Mouse (Mus musculus) stomach, postnatal 0 days (tissue): Measurements from ENCODE around the gene Gm5737. TPM values are rescaled to one million over a fixed set of nuclear protein-coding genes. Genes with fewer than 3 reads are reported as not detected.

ENCODE experiments used
- ATAC-seq: fragments of 200-750 bp; cut with Nextera tagmentation; 2 replicates; pipeline ENCODE4 v1.8.0; 2017; ENCODE audit not compliant: low FRiP score, low TSS enrichment
- DNase-seq: peaks from one replicate; pipeline ENCODE4 v3.0.0-alpha.2; 2016; ENCODE audit warnings: low spot score
- H3K27ac ChIP-seq: fragments of 300-500 bp; sonication (generic); replicated peaks from 2 replicates; pipeline ENCODE4 v1.5.1; 2014; ENCODE audit warnings: mild to moderate bottlenecking, control low read depth
- H3K27me3 ChIP-seq: fragments of 300-500 bp; sonication (generic); 2 replicates; pipeline ENCODE4 v1.6.1; 2014; ENCODE audit warnings: low read length; ENCODE audit not compliant: control insufficient read depth, insufficient read depth
- H3K36me3 ChIP-seq: fragments of 300-500 bp; sonication (generic); 2 replicates; pipeline ENCODE4 v1.6.1; 2014; ENCODE audit warnings: low read length, mixed read lengths; ENCODE audit not compliant: control insufficient read depth, insufficient read depth
- H3K4me1 ChIP-seq: fragments of 300-500 bp; sonication (generic); replicated peaks from 2 replicates; pipeline ENCODE4 v1.6.1; 2014; ENCODE audit warnings: antibody characterized with exemption; ENCODE audit not compliant: control insufficient read depth, insufficient read depth
- H3K4me2 ChIP-seq: fragments of 300-500 bp; sonication (generic); replicated peaks from 2 replicates; pipeline ENCODE4 v1.6.1; 2014; ENCODE audit warnings: low read depth, mild to moderate bottlenecking, control low read depth, moderate library complexity
- H3K4me3 ChIP-seq: fragments of 300-500 bp; sonication (generic); 2 replicates; pipeline ENCODE4 v1.5.1; 2014; ENCODE audit warnings: low read depth, low read length, control low read depth
- H3K9ac ChIP-seq: fragments of 300-500 bp; sonication (generic); 2 replicates; pipeline ENCODE4 v1.6.1; 2014; ENCODE audit warnings: mild to moderate bottlenecking, low read length, control low read depth, mixed read lengths
- H3K9me3 ChIP-seq: fragments of 300-500 bp; sonication (generic); 2 replicates; pipeline ENCODE4 v1.6.1; 2016; ENCODE audit warnings: low read length; ENCODE audit not compliant: control insufficient read depth
- CTCF ChIP-seq: IDR thresholded peaks from 2 replicates; pipeline ENCODE4 v1.5.1; 2016; ENCODE audit warnings: antibody characterized with exemption, low read depth, mild to moderate bottlenecking, moderate library complexity
- EP300 ChIP-seq: optimal IDR thresholded peaks from 2 replicates; pipeline ENCODE3; 2016; ENCODE audit warnings: antibody characterized with exemption
- WGBS: fragments of 180-500 bp; shearing (Covaris S2); extraction: QIAGEN DNeasy Blood & Tissue Kit; methylation state at CpG from one replicate; pipeline ENCODE4 v1.1.7; 2014; 5-methylcytosine and 5-hydroxymethylcytosine counted together
- polyA plus RNA-seq: library from polyadenylated mRNA; unstranded; fragments of >200 nt; fragmentation: Nextera tagmentation; extraction: Ambion mirVana; gene quantifications from 2 replicates; pipeline ENCODE4 v1.2.1, GENCODE M21; 2015

Gm5737 gene
- polyA plus RNA-seq, 1 experiment from 2014 or later, result not detected

DNA sequence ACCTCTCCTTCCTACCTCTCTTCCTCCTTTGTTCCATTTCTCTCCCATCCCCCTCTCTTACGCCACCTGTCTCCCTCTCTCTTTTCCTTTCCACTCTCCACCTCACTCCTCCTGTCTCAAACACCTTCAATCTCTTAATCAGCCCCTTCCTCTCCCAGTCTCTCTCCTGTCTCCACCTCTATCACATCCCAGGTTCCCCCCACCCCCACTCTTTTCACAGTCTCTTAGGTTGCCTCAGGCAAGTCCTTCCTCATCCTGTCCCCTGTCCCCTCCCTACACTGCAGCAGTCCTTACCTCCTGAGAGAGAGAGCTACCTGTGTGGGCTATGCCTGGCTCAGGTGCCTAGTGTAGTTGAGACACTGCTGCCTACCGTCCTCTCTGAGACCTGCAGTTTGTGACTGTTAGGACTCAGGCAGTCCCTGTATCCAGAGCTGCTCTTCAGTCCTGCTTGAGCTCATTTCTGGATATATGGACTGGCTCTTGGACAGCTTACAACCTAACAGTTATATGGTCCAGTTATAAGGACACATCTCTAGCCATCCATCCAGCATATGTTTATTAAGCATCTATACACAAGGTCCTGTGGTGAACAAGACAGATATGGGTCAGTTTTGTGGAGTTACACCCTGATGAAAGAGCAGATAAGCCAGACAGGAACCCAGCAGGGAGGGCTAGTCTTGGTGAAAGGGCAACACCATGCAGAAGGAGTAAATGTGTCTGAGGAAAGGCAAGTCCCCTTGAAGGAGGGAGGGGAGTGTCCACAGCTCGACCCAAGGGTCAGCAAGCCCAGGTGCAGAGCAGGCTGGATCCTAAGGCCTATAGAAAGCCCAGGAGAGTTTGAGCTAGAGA lies 63.6 kb downstream of the Gm5737 start:
- H3K4me1 ChIP-seq, result 0 out of 2 replicates have a peak, but pooled peaks cover 2% of the 10 kb centered on the region
- no peak overlapping the region for H3K4me3 ChIP-seq
- ATAC-seq, result peak; percentile 82
- H3K27ac ChIP-seq, result peak overlapping the region; percentile 82
- no peaks in the 10 kb centered on the region for H3K27me3 ChIP-seq
- DNase-seq, result peak; percentile 49
- 44% methylated on average over 3 of the region's 3 CpGs for WGBS
- no peak overlapping the region for H3K9ac ChIP-seq
- H3K36me3 ChIP-seq, result peaks cover 4% of the 10 kb centered on the region; the same call in 1 of the 2 replicates
- H3K4me2 ChIP-seq, result no peak overlapping the region
- H3K9me3 ChIP-seq, result no peaks in the 10 kb centered on the region
- TF ChIP-seq EP300 (no peak), CTCF (peak; percentile 43)

DNA sequence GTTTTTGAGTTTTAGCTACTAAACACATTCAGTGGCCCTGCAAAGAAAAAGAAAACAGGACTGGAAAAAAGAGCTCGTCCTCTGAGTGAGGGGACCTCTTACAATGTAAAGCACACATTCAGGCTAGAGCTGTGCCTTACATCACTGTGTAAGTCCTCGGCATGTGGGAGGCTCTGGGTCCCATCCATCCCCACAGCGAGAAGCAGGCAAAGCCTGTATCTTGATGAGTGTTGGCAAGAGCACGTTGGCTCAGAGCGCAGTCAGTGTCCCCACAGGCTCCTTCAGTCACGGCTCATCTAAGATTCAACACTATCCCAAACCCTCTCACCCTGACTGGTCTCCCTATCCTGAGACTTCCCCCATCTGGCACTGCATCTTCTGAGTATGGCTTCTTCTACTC lies 66.1 kb downstream of the Gm5737 start:
- Histone ChIP-seq H3K4me2 (no peak overlapping the region), H3K9ac (no peak overlapping the region), H3K27ac (no peak overlapping the region), H3K4me3 (no peak overlapping the region), H3K4me1 (0 out of 2 replicates have a peak, but pooled peaks cover 2% of the 10 kb centered on the region), H3K9me3 (no peaks in the 10 kb centered on the region), H3K36me3 (peaks cover 12% of the 10 kb centered on the region), H3K27me3 (no peaks in the 10 kb centered on the region)
- 72% methylated on average over 6 of the region's 6 CpGs for WGBS
- TF ChIP-seq CTCF (no peak), EP300 (no peak)
- ATAC-seq, result no peak
- no peak for DNase-seq

DNA sequence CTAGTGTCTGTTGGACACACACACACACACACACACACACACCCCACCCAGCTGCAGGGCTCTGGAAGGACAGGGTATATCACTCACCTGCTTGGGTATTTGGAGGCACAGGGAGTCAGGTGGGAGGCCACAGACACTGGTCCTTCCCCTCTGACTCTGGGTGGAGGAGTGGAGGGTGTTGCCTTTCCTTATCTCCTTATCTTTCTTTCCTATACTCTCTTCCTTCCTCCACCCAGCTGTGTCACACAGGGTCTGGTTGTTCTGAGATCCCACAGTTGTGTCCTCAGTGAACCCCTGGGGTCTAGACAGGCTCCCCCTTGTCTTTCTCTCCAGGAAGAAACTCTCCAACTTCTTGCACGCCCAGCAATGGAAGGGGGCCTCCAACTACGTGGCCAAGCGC lies 67.8 kb downstream of the Gm5737 start:
- 83% methylated on average over 3 of the region's 3 CpGs for WGBS
- DNase-seq (no peak), ATAC-seq (no peak)
- Histone ChIP-seq H3K36me3 (peaks cover 21% of the 10 kb centered on the region), H3K27ac (no peak overlapping the region), H3K4me2 (no peak overlapping the region), H3K4me1 (0 out of 2 replicates have a peak, but pooled peaks cover 2% of the 10 kb centered on the region), H3K27me3 (no peaks in the 10 kb centered on the region), H3K9me3 (no peaks in the 10 kb centered on the region), H3K9ac (no peak overlapping the region), H3K4me3 (no peak overlapping the region)
- TF ChIP-seq EP300 (no peak), CTCF (no peak)

DNA sequence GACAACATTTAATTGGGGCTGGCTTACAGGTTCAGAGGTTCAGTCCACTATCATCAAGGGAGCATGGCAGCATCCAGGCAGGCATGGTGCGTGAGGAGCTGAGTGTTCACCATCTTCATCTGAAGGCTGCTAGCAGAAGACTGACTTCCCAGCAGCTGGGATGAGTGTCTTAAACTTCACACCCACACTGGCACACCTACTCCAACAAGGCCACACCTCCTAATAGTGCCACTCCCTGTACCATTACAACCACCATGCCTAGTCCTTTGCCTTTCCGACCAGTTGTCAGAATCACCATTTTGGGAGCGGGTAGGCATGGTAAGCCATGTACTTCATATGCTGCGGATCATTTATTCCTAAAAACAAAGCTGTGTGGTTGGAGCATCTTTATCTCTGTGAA lies 68.6 kb downstream of the Gm5737 start:
- no peak; the same call in 1 of the 2 replicates for ATAC-seq
- Histone ChIP-seq H3K36me3 (peaks cover 29% of the 10 kb centered on the region), H3K4me2 (no peak overlapping the region)

More for the DNA sequence above, 68.6 kb downstream of the Gm5737 start:
- Histone ChIP-seq H3K4me1 (0 out of 2 replicates have a peak, but pooled peaks cover 2% of the 10 kb centered on the region), H3K9ac (no peak overlapping the region), H3K27ac (no peak overlapping the region), H3K9me3 (no peaks in the 10 kb centered on the region), H3K4me3 (no peak overlapping the region), H3K27me3 (no peaks in the 10 kb centered on the region)
- no peak for DNase-seq
- 95% methylated on average over 4 of the region's 4 CpGs for WGBS
- no peak for TF ChIP-seq EP300
- TF ChIP-seq CTCF, result no peak

Other genes starting within 250 kb of the Gm5737 start
- 191 and 193 TPM in 2 replicates for gene Uqcrc2, start 177.2 kb upstream of the Gm5737 start, polyA plus RNA-seq
- gene Pdzd9, start 142.0 kb upstream of the Gm5737 start, polyA plus RNA-seq, result 0.25 and 0.27 TPM in 2 replicates
- 6.9 and 7.0 TPM in 2 replicates for gene Mosmo, start 134.7 kb upstream of the Gm5737 start, polyA plus RNA-seq
- 0.21 and 0.29 TPM in 2 replicates for gene Vwa3a, start 73.0 kb upstream of the Gm5737 start, polyA plus RNA-seq
- gene Eef2k, start 30.5 kb downstream of the Gm5737 start, polyA plus RNA-seq, result 39.9 and 42.0 TPM in 2 replicates
- gene Polr3e, start 105.4 kb downstream of the Gm5737 start, polyA plus RNA-seq, result 16.1 and 17.7 TPM in 2 replicates
- gene Cdr2, start 169.9 kb downstream of the Gm5737 start, polyA plus RNA-seq, result 5.0 and 5.6 TPM in 2 replicates
- 0.19 and 0.34 TPM in 2 replicates for gene Mfsd13b, start 170.1 kb downstream of the Gm5737 start, polyA plus RNA-seq
- 82.1 and 85.2 TPM in 2 replicates for gene Mettl9, start 222.1 kb downstream of the Gm5737 start, polyA plus RNA-seq